Mouse (Mus musculus) liver, embryonic 14.5 days (tissue): ENCODE results near the gene Pald1. TPM values are rescaled to one million over a fixed set of nuclear protein-coding genes. Genes with fewer than 3 reads are reported as not detected.

Source experiments
- ATAC-seq: fragments of 200-750 bp; cut with Nextera tagmentation; 2 replicates; pipeline ENCODE4 v1.8.0; 2017; ENCODE audit warnings: moderate number of reproducible peaks, mild to moderate bottlenecking, moderate library complexity; ENCODE audit not compliant: insufficient read depth
- DNase-seq, 3 experiments: peaks; one replicate each; pipeline ENCODE4 v3.0.0-alpha.2; 2012 to 2013; ENCODE audit warnings: low read depth in 3 of 3, low spot score in 3 of 3
- H3K27ac ChIP-seq: fragments of 300-500 bp; sonication (generic); 2 replicates; pipeline ENCODE4 v1.5.1; 2014; ENCODE audit warnings: moderate library complexity, mild to moderate bottlenecking, control low read depth, inconsistent platforms
- H3K27me3 ChIP-seq: fragments of 300-500 bp; sonication (generic); 2 replicates; pipeline ENCODE4 v1.6.1; 2014; ENCODE audit warnings: mild to moderate bottlenecking, low read length, moderate library complexity; ENCODE audit not compliant: control insufficient read depth, insufficient read depth
- H3K36me3 ChIP-seq: fragments of 300-500 bp; sonication (generic); replicated peaks from 2 replicates; pipeline ENCODE4 v1.6.1; 2014; ENCODE audit warnings: low read depth; ENCODE audit not compliant: control insufficient read depth, insufficient read depth
- H3K4me1 ChIP-seq, 2 experiments: fragments of 200-500 bp in 1 of 2; fragments of 300-500 bp in 1 of 2; sonication (generic) in 1 of 2; replicated peaks; 2 replicates each; pipeline ENCODE4 v1.6.1; 2012 to 2014; ENCODE audit warnings: antibody characterized with exemption in 1 of 2, inconsistent platforms in 1 of 2, low read length in 1 of 2; ENCODE audit not compliant: control insufficient read depth in 2 of 2, insufficient read depth in 2 of 2
- H3K4me2 ChIP-seq: fragments of 300-500 bp; sonication (generic); 2 replicates; pipeline ENCODE4 v1.6.1; 2014; ENCODE audit warnings: low read depth, mild to moderate bottlenecking, control low read depth, moderate library complexity
- H3K4me3 ChIP-seq, 2 experiments: fragments of 200-500 bp in 1 of 2; fragments of 300-500 bp in 1 of 2; sonication (generic) in 1 of 2; 2 replicates each; pipeline ENCODE4 v1.5.1; 2012 to 2014; ENCODE audit warnings: low read depth in 2 of 2, low read length in 2 of 2, mild to moderate bottlenecking in 2 of 2, control low read depth in 1 of 2, inconsistent platforms in 1 of 2, moderate library complexity in 1 of 2; ENCODE audit not compliant: insufficient read depth in 1 of 2
- H3K9ac ChIP-seq: fragments of 300-500 bp; sonication (generic); replicated peaks from 2 replicates; pipeline ENCODE4 v1.6.1; 2014; ENCODE audit warnings: mild to moderate bottlenecking, control low read depth, moderate library complexity
- H3K9me3 ChIP-seq: fragments of 300-500 bp; sonication (generic); 2 replicates; pipeline ENCODE4 v1.6.1; 2016; ENCODE audit warnings: low read length, mixed read lengths; ENCODE audit not compliant: control insufficient read depth
- CTCF ChIP-seq: IDR thresholded peaks from 2 replicates; pipeline ENCODE4 v1.5.1; 2016; ENCODE audit warnings: antibody characterized with exemption, low read depth, control low read depth
- EP300 ChIP-seq: IDR thresholded peaks from 2 replicates; pipeline ENCODE4 v1.6.1; 2016; ENCODE audit warnings: antibody characterized with exemption, low read depth
- WGBS: fragments of 180-500 bp; shearing (Covaris S2); extraction: QIAGEN DNeasy Blood & Tissue Kit; methylation state at CpG from one replicate; pipeline ENCODE4 v1.1.7; 2014; ENCODE audit not compliant: insufficient replicate concordance; 5-methylcytosine and 5-hydroxymethylcytosine counted together
- polyA plus RNA-seq, 2 experiments: library from polyadenylated mRNA; depleted of rRNA in 1 of 2; stranded (reverse) in 1 of 2; unstranded in 1 of 2; fragments of >200 nt; fragmentation: Nextera tagmentation in 1 of 2; extraction: Ambion mirVana in 1 of 2; gene quantifications; 2 replicates each; pipeline versions ENCODE4 v1.2.1 to v1.2.3; 2012 to 2014

Pald1 gene
- polyA plus RNA-seq, 2 experiments = 4.0 to 4.4 TPM

DNA sequence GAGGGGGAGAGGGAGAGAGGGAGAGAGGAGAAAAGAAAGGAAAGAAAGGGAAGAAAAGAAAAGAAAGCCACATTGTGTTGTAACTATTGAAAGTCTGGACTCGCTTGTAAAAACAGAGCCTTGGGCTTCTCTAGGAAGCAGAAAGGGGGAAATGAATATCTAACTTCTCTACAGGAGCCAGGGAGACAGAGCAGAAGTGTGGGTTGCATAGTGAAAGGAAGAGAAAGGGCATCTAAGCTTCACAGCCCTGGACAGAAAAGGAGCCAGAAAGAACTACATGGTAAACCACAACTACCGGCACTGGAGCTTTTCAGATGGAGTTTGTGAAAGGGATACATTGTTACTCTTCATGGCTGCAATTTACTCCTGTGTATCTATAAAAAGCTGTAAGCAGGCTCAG, 92.9 kb downstream of the Pald1 start:
- Histone ChIP-seq H3K9ac (no peak overlapping the region), H3K9me3 (no peaks in the 10 kb centered on the region), H3K4me3 (no peak overlapping the region), H3K27ac (no peak overlapping the region), H3K4me2 (no peak overlapping the region), H3K4me1 (peaks cover 0 to 2% of the 10 kb centered on the region in 2 experiments; a peak in 1 of 4 replicates), H3K36me3 (no peaks in the 10 kb centered on the region), H3K27me3 (no peaks in the 10 kb centered on the region)
- no peak for ATAC-seq
- TF ChIP-seq CTCF (no peak), EP300 (no peak)
- no peak for DNase-seq
- 24% methylated on average over 2 of the region's 2 CpGs for WGBS

- no peak for TF ChIP-seq CTCF
- no peak for TF ChIP-seq EP300
Observed at GRCm38 (mm10) chr10:61290016-61290415, 93.3 kb downstream of the Pald1 start.

GRCm38 (mm10) chr10:61286246-61286645, 97.1 kb downstream of the Pald1 start:
- DNase-seq = no peak
- H3K4me2 ChIP-seq = no peak overlapping the region
- TF ChIP-seq CTCF = no peak
- TF ChIP-seq EP300 = no peak
- no peak for ATAC-seq
- H3K9me3 ChIP-seq = no peaks in the 10 kb centered on the region
- H3K36me3 ChIP-seq = no peaks in the 10 kb centered on the region
- H3K27me3 ChIP-seq = no peaks in the 10 kb centered on the region
- WGBS = 49% methylated on average over 7 of the region's 7 CpGs
- H3K9ac ChIP-seq = no peak overlapping the region
- peaks cover 0 to 2% of the 10 kb centered on the region in 2 experiments; a peak in 1 of 4 replicates for H3K4me1 ChIP-seq
- no peak overlapping the region for H3K4me3 ChIP-seq
- H3K27ac ChIP-seq = no peak overlapping the region

More at GRCm38 (mm10) chr10:61290016-61290415, 93.3 kb downstream of the Pald1 start:
- ATAC-seq (no peak), DNase-seq (no peak)
- Histone ChIP-seq H3K4me1 (peaks cover 0 to 2% of the 10 kb centered on the region in 2 experiments; a peak in 1 of 4 replicates), H3K9me3 (no peaks in the 10 kb centered on the region), H3K27ac (no peak overlapping the region), H3K9ac (no peak overlapping the region), H3K4me3 (no peak overlapping the region), H3K36me3 (no peaks in the 10 kb centered on the region), H3K27me3 (no peaks in the 10 kb centered on the region), H3K4me2 (no peak overlapping the region)
- WGBS = 53% methylated on average over 2 of the region's 2 CpGs

- no peak for DNase-seq
- Histone ChIP-seq H3K9ac (no peak overlapping the region), H3K36me3 (no peaks in the 10 kb centered on the region), H3K4me1 (peaks cover 0 to 2% of the 10 kb centered on the region in 2 experiments; a peak in 1 of 4 replicates), H3K4me2 (no peak overlapping the region), H3K27me3 (no peaks in the 10 kb centered on the region), H3K4me3 (no peak overlapping the region), H3K27ac (no peak overlapping the region), H3K9me3 (no peaks in the 10 kb centered on the region)
- 72% methylated on average over 11 of the region's 11 CpGs for whole genome bisulfite sequencing
- TF ChIP-seq EP300 = no peak
- TF ChIP-seq CTCF = no peak
- ATAC-seq = no peak
Observed at GRCm38 (mm10) chr10:61285271-61285670, 98.1 kb downstream of the Pald1 start.

GRCm38 (mm10) chr10:61284309-61284708, 99.0 kb downstream of the Pald1 start:
- Histone ChIP-seq H3K36me3 (no peaks in the 10 kb centered on the region), H3K27me3 (no peaks in the 10 kb centered on the region), H3K4me1 (peaks cover 0 to 2% of the 10 kb centered on the region in 2 experiments; a peak in 1 of 4 replicates), H3K9me3 (no peaks in the 10 kb centered on the region), H3K9ac (no peak overlapping the region), H3K4me2 (no peak overlapping the region), H3K27ac (no peak overlapping the region), H3K4me3 (no peak overlapping the region)
- DNase-seq = no peak
- no peak for ATAC-seq
- TF ChIP-seq CTCF (no peak), EP300 (no peak)
- 54% methylated on average over 4 of the region's 4 CpGs for WGBS
